Mouse (Mus musculus) frontal cortex, adult (tissue): Measurements from ENCODE around the gene Nmur1.

Experiments used
- ATAC-seq: cut with Nextera tagmentation; 2 replicates; pipeline ENCODE4 v1.9.2; 2017; ENCODE audit warnings: mild to moderate bottlenecking, moderate library complexity, mixed read lengths; ENCODE audit not compliant: low TSS enrichment

Nmur1 gene

GRCm38 (mm10) chr1:86440887-86441723, 15.1 kb upstream of the Nmur1 start:
- 0 out of 2 replicates have a peak, but pooled peaks have one; percentile 5 for ATAC-seq

- ATAC-seq: peak; percentile 43
Measured at GRCm38 (mm10) chr1:86440171-86440886, 14.3 kb upstream of the Nmur1 start.

GRCm38 (mm10) chr1:86439487-86440170, 13.6 kb upstream of the Nmur1 start:
- no peak for ATAC-seq

- ATAC-seq: no peak
Measured at GRCm38 (mm10) chr1:86438501-86438900, 12.5 kb upstream of the Nmur1 start.

GRCm38 (mm10) chr1:86438014-86438319, 11.9 kb upstream of the Nmur1 start:
- ATAC-seq: no peak

GRCm38 (mm10) chr1:86437219-86438013, 11.4 kb upstream of the Nmur1 start:
- no peak for ATAC-seq

- peak; percentile 39 for ATAC-seq
Measured at GRCm38 (mm10) chr1:86435302-86435821, 9.3 kb upstream of the Nmur1 start.

- peak; percentile 82 for ATAC-seq
Measured at GRCm38 (mm10) chr1:86434439-86435201, 8.6 kb upstream of the Nmur1 start.

GRCm38 (mm10) chr1:86434001-86434400, 8.0 kb upstream of the Nmur1 start:
- ATAC-seq: peak; percentile 38

- ATAC-seq: no peak
Measured at GRCm38 (mm10) chr1:86433359-86433758, 7.3 kb upstream of the Nmur1 start.

GRCm38 (mm10) chr1:86432778-86433177, 6.8 kb upstream of the Nmur1 start:
- ATAC-seq: no peak

GRCm38 (mm10) chr1:86430056-86430455, 4.0 kb upstream of the Nmur1 start:
- peak; percentile 53 for ATAC-seq

GRCm38 (mm10) chr1:86424835-86425547, 1.0 kb downstream of the Nmur1 start:
- no peak for ATAC-seq

GRCm38 (mm10) chr1:86424336-86424735, 1.7 kb downstream of the Nmur1 start:
- no peak for ATAC-seq

GRCm38 (mm10) chr1:86423879-86424278, 2.1 kb downstream of the Nmur1 start:
- ATAC-seq: no peak

- peak; percentile 32; the same call in 1 of the 2 replicates for ATAC-seq
Measured at GRCm38 (mm10) chr1:86421007-86421406, 5.0 kb downstream of the Nmur1 start.

GRCm38 (mm10) chr1:86416321-86416720, 9.7 kb downstream of the Nmur1 start:
- no peak for ATAC-seq

- ATAC-seq: no peak; the same call in 1 of the 2 replicates
Measured at GRCm38 (mm10) chr1:86415612-86416184, 10.3 kb downstream of the Nmur1 start.

- no peak for ATAC-seq
Measured at GRCm38 (mm10) chr1:86415144-86415543, 10.9 kb downstream of the Nmur1 start.

GRCm38 (mm10) chr1:86414715-86415114, 11.3 kb downstream of the Nmur1 start:
- no peak for ATAC-seq
